Mouse (Mus musculus): ENCODE results near the gene Mid1.
"Not testable (repeated sequence)": the region's sequence is repeated elsewhere in the genome, so short reads cannot be mapped to it uniquely, and the experiment has no call there.

The Mid1 gene

GRCm38 (mm10) chrX:169883536-169884272, 198.7 kb downstream of the Mid1 start:
- DNase-seq (ENCODE audit: low spot score in 2 of 2) = no peak

- DNase-seq (ENCODE audit: low spot score in 2 of 2) = no peak
Measured at GRCm38 (mm10) chrX:169890541-169890940, 205.5 kb downstream of the Mid1 start.

GRCm38 (mm10) chrX:169892100-169892499, 207.1 kb downstream of the Mid1 start:
- DNase-seq (ENCODE audit: low spot score in 2 of 2) = no peak

GRCm38 (mm10) chrX:169892631-169893030, 207.6 kb downstream of the Mid1 start:
- DNase-seq (ENCODE audit: low spot score in 2 of 2) = no peak

- no peak for DNase-seq (ENCODE audit: low spot score in 2 of 2)
Measured at GRCm38 (mm10) chrX:169899227-169899950, 214.4 kb downstream of the Mid1 start.

GRCm38 (mm10) chrX:169902860-169903259, 217.9 kb downstream of the Mid1 start:
- no peak for DNase-seq (ENCODE audit: low spot score in 2 of 2)

GRCm38 (mm10) chrX:169903656-169904055, 218.7 kb downstream of the Mid1 start:
- DNase-seq (ENCODE audit: low spot score in 2 of 2) = no peak

GRCm38 (mm10) chrX:169906054-169906508, 221.1 kb downstream of the Mid1 start:
- DNase-seq (ENCODE audit: low spot score in 2 of 2) = no peak

- DNase-seq (ENCODE audit: low spot score in 2 of 2) = no peak
Measured at GRCm38 (mm10) chrX:169909898-169910297, 224.9 kb downstream of the Mid1 start.

GRCm38 (mm10) chrX:169915738-169916137, 230.7 kb downstream of the Mid1 start:
- DNase-seq (ENCODE audit: low spot score in 2 of 2) = no peak

- no peak for DNase-seq (ENCODE audit: low spot score in 2 of 2)
Measured at GRCm38 (mm10) chrX:169922541-169922940, 237.5 kb downstream of the Mid1 start.

GRCm38 (mm10) chrX:169923417-169923816, 238.4 kb downstream of the Mid1 start:
- DNase-seq (ENCODE audit: low spot score in 2 of 2) = no peak

GRCm38 (mm10) chrX:169925600-169925999, 240.6 kb downstream of the Mid1 start:
- DNase-seq (ENCODE audit: low spot score in 2 of 2) = no peak

GRCm38 (mm10) chrX:169927110-169927817, 242.3 kb downstream of the Mid1 start:
- no peak for DNase-seq (ENCODE audit: low spot score in 2 of 2)

GRCm38 (mm10) chrX:169930868-169931267, 245.9 kb downstream of the Mid1 start:
- no peak for DNase-seq (ENCODE audit: low spot score in 2 of 2)

- no peak for DNase-seq (ENCODE audit: low spot score in 2 of 2)
Measured at GRCm38 (mm10) chrX:169933228-169933627, 248.2 kb downstream of the Mid1 start.

- no peak for DNase-seq (ENCODE audit: low spot score in 2 of 2)
Measured at GRCm38 (mm10) chrX:169937119-169937719, 252.2 kb downstream of the Mid1 start.

- no peak for DNase-seq (ENCODE audit: low spot score in 2 of 2)
Measured at GRCm38 (mm10) chrX:169940531-169940930, 255.5 kb downstream of the Mid1 start.

GRCm38 (mm10) chrX:169950596-169950995, 265.6 kb downstream of the Mid1 start:
- no peak for DNase-seq (ENCODE audit: low spot score in 2 of 2)

GRCm38 (mm10) chrX:169969337-169969736, 284.3 kb downstream of the Mid1 start:
- DNase-seq (ENCODE audit: low spot score in 2 of 2) = no peak

GRCm38 (mm10) chrX:169969765-169970164, 284.8 kb downstream of the Mid1 start:
- DNase-seq (ENCODE audit: low spot score in 2 of 2) = not testable (repeated sequence)

GRCm38 (mm10) chrX:169970546-169970945, 285.5 kb downstream of the Mid1 start:
- DNase-seq (ENCODE audit: low spot score in 2 of 2) = not testable (repeated sequence)
